In genomic region chr19:34289948-34290789, GRCm38 (mm10) we compare ENCODE assay signal across 8 mouse cellular contexts. TPM values are rescaled to one million over a fixed set of nuclear protein-coding genes. Genes with fewer than 3 reads are reported as not detected.
DNase-seq lines count a peak whose midpoint lies in the region; ATAC-seq and TF ChIP-seq lines count a peak whose summit lies in the region.

TSS of gene Fas (plus strand) at chr19:34290666.

- no peak within 1 kb of the TSS for H3K27ac ChIP-seq in cerebellum, adult 2 months (ENCODE audit: insufficient read depth, low read length)
- no peak within 1 kb of the TSS for H3K27ac ChIP-seq in embryonic facial prominence, embryonic 12.5 days
- no peak within 1 kb of the TSS for H3K27ac ChIP-seq in liver, embryonic 12.5 days

- ATAC-seq in cerebellum, adult (ENCODE audit: insufficient number of reproducible peaks, low FRiP score, low TSS enrichment) = no peak
- peak; percentile 93 for ATAC-seq in embryonic facial prominence, embryonic 12.5 days (ENCODE audit: insufficient number of reproducible peaks, insufficient read depth, low FRiP score, low TSS enrichment)
- ATAC-seq in liver, embryonic 12.5 days = peak; percentile 85
- ATAC-seq in monocyte, adult 5-6 weeks (replicated peaks; ENCODE audit: insufficient number of reproducible peaks, low FRiP score, low TSS enrichment, poor library complexity, severe bottlenecking) = peak; percentile 90

- H3K36me3 ChIP-seq in embryonic facial prominence, embryonic 12.5 days = no peaks in the 10 kb centered on the region
- no peaks in the 10 kb centered on the region for H3K36me3 ChIP-seq in liver, embryonic 12.5 days

- H3K4me3 ChIP-seq in cerebellum, adult 2 months (replicated peaks; ENCODE audit: insufficient read depth, low read depth, low read length) = peak within 1 kb of the TSS; percentile 46
- peak within 1 kb of the TSS; percentile 38 for H3K4me3 ChIP-seq in embryonic facial prominence, embryonic 12.5 days
- peak within 1 kb of the TSS; percentile 50 for H3K4me3 ChIP-seq in liver, embryonic 12.5 days

- peak within 1 kb of the TSS; percentile 25 for H3K9ac ChIP-seq in embryonic facial prominence, embryonic 12.5 days
- H3K9ac ChIP-seq in liver, embryonic 12.5 days = peak within 1 kb of the TSS; percentile 51

- no peak for TF ChIP-seq POLR2A in cerebellum, adult 2 months (IDR thresholded peaks at IDR 0.05; ENCODE audit: borderline replicate concordance, insufficient read depth, low read length)

- no peaks in the 10 kb centered on the region; the same call in 1 of the 2 replicates for H3K4me1 ChIP-seq in cerebellum, adult 2 months (ENCODE audit: control insufficient read depth, insufficient read depth, low read length)
- H3K4me1 ChIP-seq in embryonic facial prominence, embryonic 12.5 days = 0 out of 2 replicates have a peak, but pooled peaks cover 6% of the 10 kb centered on the region
- H3K4me1 ChIP-seq in liver, embryonic 12.5 days = peaks cover 10% of the 10 kb centered on the region; the same call in 1 of the 2 replicates

- peak within 1 kb of the TSS; percentile 80 for H3K4me2 ChIP-seq in embryonic facial prominence, embryonic 12.5 days (replicated peaks)
- peak within 1 kb of the TSS; percentile 74 for H3K4me2 ChIP-seq in liver, embryonic 12.5 days

- no peaks in the 10 kb centered on the region for H3K9me3 ChIP-seq in embryonic facial prominence, embryonic 12.5 days
- H3K9me3 ChIP-seq in liver, embryonic 12.5 days (replicated peaks) = no peaks in the 10 kb centered on the region

- TF ChIP-seq CTCF in cerebellum, adult 2 months (IDR thresholded peaks at IDR 0.05; ENCODE audit: borderline replicate concordance, insufficient read depth, low read depth, low read length) = no peak

- H3K27me3 ChIP-seq in cerebellum, adult 2 months (ENCODE audit: control insufficient read depth, insufficient read depth, low read length) = no peaks in the 10 kb centered on the region; the same call in 1 of the 2 replicates
- 0 out of 2 replicates have a peak, but pooled peaks cover 3% of the 10 kb centered on the region for H3K27me3 ChIP-seq in embryonic facial prominence, embryonic 12.5 days
- peaks cover 10% of the 10 kb centered on the region for H3K27me3 ChIP-seq in liver, embryonic 12.5 days (replicated peaks)

- WGBS in cerebellum, adult 2 months = 3% methylated on average over 19 of the region's 19 CpGs
- WGBS in embryonic facial prominence, embryonic 12.5 days = 5% methylated on average over 19 of the region's 19 CpGs
- 4% methylated on average over 19 of the region's 19 CpGs for WGBS in liver, embryonic 12.5 days (ENCODE audit: insufficient replicate concordance)

- DNase-seq in cerebellum, adult 2 months = peak in 1 of 2 experiments; percentile 8
- peak; percentile 86 for DNase-seq in heart, adult 9 months (ENCODE audit: low spot score in 2 of 2)
- DNase-seq in kidney, adult 8-10 months = peak; percentile 82 to 86
- peak; percentile 31 to 40 for DNase-seq in spleen, postnatal 14 days (ENCODE audit: low spot score in 2 of 2)

RNA-seq across cellular contexts. Expression of gene Fas, which starts in this region (rescaled TPM):
- polyA plus RNA-seq in cerebellum, adult 2 months (2012; rRNA removed) = 1.5 and 1.8 TPM in 2 replicates
- polyA plus RNA-seq in embryonic facial prominence, embryonic 12.5 days (2016; fragmentation: Nextera tagmentation; extraction: Ambion mirVana) = 2.3 and 3.6 TPM in 2 replicates
- 0.74 and 1.4 TPM in 2 replicates for polyA plus RNA-seq in liver, embryonic 12.5 days (2016; fragmentation: Nextera tagmentation; extraction: Ambion mirVana)
- 13.9 to 25.4 TPM (median 24.3 TPM) in 3 replicates for total RNA-seq in monocyte, adult 5-6 weeks (2017)
